Mouse (Mus musculus): ENCODE measurements at regions not wholly inside any gene's neighbourhood (a gene's known extent, or its start where the extent isn't known, plus 50 kb on each side); places are given as distances from the start of the nearest gene placed in this dataset.

DNA sequence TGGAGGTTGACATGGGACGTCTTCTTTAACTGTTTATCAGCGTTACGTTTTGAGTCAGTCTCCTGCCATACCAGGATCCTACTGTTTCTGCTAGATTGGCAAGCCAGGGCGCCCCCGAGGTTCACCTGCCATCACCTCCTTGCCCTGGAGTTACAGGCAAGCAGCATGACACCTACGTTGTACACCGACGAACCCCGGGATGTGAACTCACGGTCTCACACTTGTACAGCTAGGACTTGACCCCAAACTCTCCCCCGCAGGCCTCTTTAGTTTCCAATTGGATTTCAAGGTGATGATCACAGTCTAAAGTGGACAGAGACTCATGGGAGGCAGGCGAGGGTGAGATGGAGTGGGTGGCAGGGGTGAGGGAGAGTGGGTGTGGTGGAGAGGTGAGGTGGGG lies 83.9 kb upstream of the Gm9887 start:
- intact Hi-C loops (cut with DNase I): loop anchor here (10.0 kb wide), 2 partner anchors 81 to 119 kb away; partner anchors contain the start of genes Arf6 and Gm9887

DNA sequence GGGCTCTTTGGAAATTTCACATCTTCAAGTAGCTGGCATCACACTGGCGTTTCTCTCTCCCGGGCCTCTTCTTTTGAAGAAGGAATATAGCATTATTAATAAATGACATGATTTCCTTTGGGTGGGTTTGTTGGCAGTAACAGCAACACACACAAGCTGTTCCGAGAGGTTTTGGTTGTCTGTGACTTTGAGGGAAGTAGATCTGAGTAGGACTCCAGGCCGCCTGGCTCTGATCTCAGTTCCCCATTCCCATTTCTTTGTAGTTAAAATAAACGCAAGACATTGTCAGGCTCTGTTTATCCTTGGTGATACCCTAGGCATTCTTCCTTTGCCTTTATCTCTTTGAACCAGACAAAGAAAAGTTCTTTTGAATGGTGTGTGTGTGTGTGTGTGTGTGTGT lies 83.3 kb upstream of the Gm9887 start:
- intact Hi-C loops (cut with DNase I): loop anchor here (10.0 kb wide), 2 partner anchors 81 to 119 kb away; partner anchors contain the start of genes Arf6 and Gm9887

DNA sequence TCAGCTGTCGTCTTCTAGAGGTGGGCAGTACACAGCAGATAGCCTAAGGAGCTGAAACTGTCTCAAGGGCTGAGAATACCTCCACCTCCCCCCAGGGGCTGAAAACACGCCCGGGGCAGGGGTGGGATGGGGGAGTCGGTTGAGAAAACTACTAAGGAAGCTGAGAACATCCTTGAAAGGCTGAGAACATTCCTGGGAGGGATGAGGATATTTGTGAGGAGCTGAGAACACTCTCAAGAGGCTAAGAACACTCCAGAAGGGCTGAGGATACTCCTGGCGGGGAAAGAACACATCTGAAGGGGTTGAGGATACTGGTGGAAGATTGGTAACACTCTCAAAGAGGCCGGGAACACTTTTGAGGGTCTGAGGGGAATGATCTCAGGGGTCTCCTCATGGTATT lies 81.3 kb upstream of the Gm9887 start:
- intact Hi-C loops (cut with DNase I): loop anchor here (10.0 kb wide), 2 partner anchors 79 to 121 kb away; partner anchors contain the start of genes Arf6 and Gm9887

DNA sequence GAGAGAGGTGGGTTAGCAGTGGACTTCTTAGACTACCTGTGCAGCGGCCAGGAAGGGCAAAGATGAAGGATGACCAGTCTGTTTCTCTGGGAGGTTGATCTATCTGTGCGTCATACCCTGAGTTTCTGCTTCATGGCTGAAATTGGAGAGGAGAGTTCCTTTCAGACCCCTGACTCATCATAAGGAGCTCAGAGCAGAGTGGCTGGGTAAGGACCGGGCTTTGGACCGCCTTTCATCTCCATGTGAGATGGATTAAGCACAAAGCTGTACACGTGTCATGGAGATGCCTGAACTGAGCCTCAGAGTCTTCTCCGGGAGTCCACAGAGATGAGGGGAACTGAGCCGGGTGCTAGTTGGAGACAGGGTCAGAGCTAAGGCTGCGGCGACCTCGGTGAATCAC lies 80.7 kb upstream of the Gm9887 start:
- intact Hi-C loops (cut with DNase I): loop anchor here (10.0 kb wide), 2 partner anchors 78 to 122 kb away; partner anchors contain the start of genes Arf6 and Gm9887

DNA sequence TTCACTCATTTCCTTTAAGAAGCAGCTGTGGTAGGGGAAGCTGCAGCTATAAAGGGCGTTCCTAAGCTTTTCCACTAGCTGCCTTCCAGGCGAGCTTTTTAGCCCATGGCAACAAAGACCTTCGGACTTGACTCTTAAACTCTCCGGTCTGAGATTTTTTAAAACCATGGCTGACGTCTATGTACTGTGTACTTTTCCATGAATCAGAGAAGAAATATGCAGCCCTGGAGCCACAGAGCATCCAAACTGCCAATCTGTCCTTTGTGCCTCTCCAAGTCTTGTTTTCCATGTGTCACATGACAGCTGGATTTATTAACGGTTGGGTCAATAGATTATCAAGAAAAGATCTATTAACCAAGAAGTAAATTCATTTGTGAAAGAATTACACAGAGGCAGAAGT lies 78.9 kb upstream of the Gm9887 start:
- intact Hi-C loops (cut with DNase I): loop anchor here (10.0 kb wide), 2 partner anchors 76 to 124 kb away; partner anchors contain the start of genes Arf6 and Gm9887

DNA sequence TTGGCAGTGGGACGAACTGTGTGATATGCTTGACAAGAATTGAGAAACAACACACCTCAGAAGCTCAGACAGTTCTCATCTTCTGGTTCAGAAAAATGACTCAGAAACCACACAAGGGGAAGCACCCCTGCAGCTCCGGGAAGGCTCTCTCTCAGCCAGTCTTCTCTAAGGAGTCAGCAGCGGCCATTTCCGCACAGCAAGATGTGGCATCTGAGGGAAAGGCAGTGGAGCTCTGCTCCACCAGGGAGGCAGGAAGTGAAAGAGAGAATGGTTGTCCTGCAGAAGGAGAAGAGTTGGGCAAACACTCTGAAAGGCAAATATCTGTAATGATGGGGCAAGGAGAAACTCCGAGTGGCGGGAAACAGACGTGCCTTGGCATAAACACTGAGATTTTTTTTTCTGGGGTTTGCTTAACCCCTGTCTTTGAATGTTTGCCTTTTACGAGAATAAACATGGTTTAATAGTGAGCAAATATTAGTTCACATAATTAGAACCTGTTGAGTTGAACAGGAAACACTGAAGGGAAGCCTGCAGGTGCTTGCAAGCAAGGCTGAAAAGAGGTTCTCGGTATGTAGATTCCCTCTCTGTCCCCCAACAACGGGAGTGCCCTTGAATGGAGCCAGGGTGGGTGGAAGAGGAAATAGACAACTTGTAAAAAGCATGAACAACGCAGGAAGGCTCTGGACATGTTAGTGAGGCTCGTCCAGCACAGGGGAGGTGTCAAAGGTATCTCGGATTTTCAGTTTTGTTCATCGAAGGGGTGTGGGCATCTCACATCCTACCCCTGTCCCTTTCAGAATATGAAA lies 75.9 kb upstream of the Gm9887 start:
- intact Hi-C loops (cut with DNase I): no loop called here

DNA sequence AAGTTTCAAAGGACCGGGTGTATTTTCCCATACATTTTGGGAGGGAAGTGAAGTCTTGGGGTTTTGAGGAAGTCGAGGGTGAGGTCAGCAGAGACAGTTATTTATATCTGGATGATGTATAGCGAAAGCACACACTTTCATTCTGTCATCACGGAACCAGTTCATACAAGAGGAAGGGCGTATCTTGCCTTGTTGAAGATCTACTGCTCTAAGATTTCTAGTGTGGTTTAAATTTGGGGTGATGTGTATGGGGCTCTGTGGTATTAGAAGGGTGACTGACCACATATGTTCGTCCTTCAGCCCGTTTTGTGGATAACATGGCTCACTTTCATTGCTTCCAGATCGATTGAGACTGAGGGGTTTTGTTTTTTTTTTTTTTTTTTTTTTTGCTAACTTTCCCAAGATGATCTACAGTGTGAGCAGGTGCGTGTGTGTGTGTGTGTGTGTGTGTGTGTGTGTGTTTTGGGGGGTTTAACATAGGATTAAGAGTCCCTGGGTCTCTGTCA lies 75.1 kb upstream of the Gm9887 start:
- intact Hi-C loops (cut with DNase I): no loop called here

DNA sequence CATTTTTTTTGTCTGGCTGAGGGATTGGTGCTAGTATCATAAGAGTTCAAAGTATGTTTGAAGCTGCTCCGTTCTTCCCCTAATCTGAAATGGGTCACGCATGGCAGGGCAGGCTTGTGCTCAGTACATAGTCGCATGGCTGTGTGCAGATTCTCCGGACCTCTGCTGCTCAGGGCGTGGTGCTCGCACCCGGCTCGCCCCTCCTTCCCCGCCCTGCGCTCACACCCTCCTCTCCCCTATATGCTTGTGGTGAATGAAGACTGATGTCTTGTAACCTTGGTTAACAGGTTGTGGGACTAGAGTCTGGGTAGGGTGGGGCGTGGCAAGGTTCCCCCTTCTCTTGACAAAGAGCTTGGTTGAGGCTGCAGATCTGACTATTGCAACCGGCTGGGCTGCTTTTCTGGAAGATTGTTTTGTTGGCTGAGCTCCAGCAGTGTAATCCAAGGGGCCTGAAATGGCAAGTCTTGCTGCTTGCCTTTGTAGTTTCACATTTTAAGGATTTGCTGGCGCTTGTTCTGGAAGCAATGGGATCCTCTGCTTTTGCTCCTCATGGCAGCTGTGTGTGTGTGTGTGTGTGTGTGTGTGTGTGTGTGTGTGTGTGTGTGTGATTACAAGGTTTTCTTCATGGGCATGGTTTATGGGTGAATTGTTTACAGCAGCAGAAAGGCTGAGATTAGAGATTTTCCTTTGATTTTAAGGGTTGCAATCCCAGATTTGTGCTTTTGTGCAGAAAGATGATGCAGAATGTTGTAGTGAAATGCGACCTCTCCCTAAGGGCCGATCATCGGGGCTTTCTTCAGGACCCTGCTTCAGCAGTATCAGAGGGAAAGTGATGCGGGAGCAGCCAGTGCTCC lies 74.4 kb upstream of the Gm9887 start:
- intact Hi-C loops (cut with DNase I): no loop called here

GRCm38 (mm10) chr12:69446085-69446467 lies 73.8 kb upstream of the Gm9887 start:
- intact Hi-C loops (cut with DNase I): no loop called here

- intact Hi-C loops (cut with DNase I): no loop called here
Observed at GRCm38 (mm10) chr12:69442321-69442720, 70.1 kb upstream of the Gm9887 start.

DNA sequence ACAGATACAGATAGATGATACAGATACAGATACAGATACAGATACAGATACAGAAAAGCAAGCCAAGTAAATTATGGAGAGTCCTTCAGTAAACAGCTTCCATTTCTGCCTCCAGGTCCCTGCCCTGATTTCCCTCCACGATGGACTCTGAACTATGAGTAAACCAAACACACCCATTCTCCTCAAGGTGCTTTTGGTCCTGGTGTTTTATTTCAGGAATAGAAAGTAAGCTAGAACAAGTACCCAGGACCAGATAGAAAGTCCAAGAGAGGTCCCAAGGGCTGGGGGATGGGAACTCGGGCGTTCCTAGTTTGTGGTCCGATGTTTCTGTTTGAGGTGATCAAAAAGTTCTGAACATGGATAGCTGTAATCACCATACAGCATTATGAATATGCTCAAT lies 69.5 kb upstream of the Gm9887 start:
- intact Hi-C loops (cut with DNase I): no loop called here

GRCm38 (mm10) chr12:69438271-69438670 lies 66.0 kb upstream of the Gm9887 start:
- intact Hi-C loops (cut with DNase I): no loop called here

- intact Hi-C loops (cut with DNase I): no loop called here
Observed at GRCm38 (mm10) chr12:69436839-69437501, 64.7 kb upstream of the Gm9887 start.

GRCm38 (mm10) chr12:69434315-69434714 lies 62.1 kb upstream of the Gm9887 start:
- intact Hi-C loops (cut with DNase I): no loop called here

- intact Hi-C loops (cut with DNase I): no loop called here
Observed at GRCm38 (mm10) chr12:69432086-69432485, 59.8 kb upstream of the Gm9887 start.

DNA sequence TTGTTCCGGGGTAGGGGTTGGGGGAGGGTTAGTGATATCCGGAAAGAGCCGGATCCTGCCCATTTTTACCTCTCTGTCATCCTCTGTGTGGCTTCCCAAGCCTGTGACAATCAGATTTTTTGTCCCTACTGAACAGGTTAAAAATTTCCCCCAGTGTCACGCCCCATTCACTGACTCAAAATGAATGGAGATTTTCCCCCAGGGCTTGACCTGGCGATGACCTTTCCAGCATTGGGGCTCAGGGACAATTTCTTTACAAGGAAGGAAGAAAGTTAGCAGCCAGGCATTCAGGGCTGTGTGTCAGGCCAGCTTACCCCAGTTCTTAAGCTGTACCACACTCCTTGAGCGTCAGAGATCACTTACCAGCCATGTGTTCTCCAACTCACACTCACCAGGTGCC lies 55.9 kb upstream of the Gm9887 start:
- intact Hi-C loops (cut with DNase I): no loop called here

- intact Hi-C loops (cut with DNase I): no loop called here
Observed at GRCm38 (mm10) chr12:69425610-69426009, 53.4 kb upstream of the Gm9887 start.

- intact Hi-C loops (cut with DNase I): no loop called here
Observed at GRCm38 (mm10) chr12:69424971-69425370, 52.7 kb upstream of the Gm9887 start.

All from adrenal gland (tissue).